Mouse (Mus musculus) liver, embryonic 14.5 days (tissue): ENCODE results near the gene Xpo6.

Experiments used
- CTCF ChIP-seq: IDR thresholded peaks from 2 replicates; pipeline ENCODE4 v1.5.1; 2016; ENCODE audit warnings: antibody characterized with exemption, low read depth, control low read depth
- EP300 ChIP-seq: IDR thresholded peaks from 2 replicates; pipeline ENCODE4 v1.6.1; 2016; ENCODE audit warnings: antibody characterized with exemption, low read depth

- TF ChIP-seq CTCF (no peak), EP300 (no peak)
Measured at GRCm38 (mm10) chr7:126222753-126223152, 22.5 kb upstream of the Xpo6 start.
